Mouse (Mus musculus) v-Abl transformed pro-B cells (cell line): ENCODE results near the gene Memo1.

ENCODE experiments used
- in situ Hi-C, 2 experiments: fragments of 400-800 bp; cut with MboI; formaldehyde crosslinking; loops; one replicate each; pipeline ENCODE4 v1.15.1; 2025; ENCODE audit not compliant: unreplicated experiment in 2 of 2

The Memo1 gene

GRCm38 (mm10) chr17:74295026-74295970, at the start of gene Memo1:
Gene Memo1, minus strand, starts transcription at chr17:74295521.
- in situ Hi-C loops, result loop anchor here (5.0 to 10.0 kb wide), 5 partner anchors 160 to 990 kb away; partner anchors contain the start of gene Xdh (in 2 of the 2)

- in situ Hi-C loops, result loop anchor here (25.0 kb wide), 1 partner anchor 671 kb away; the partner anchor contains the start of gene Ltbp1 (in 2 of the 2)
Observed at GRCm38 (mm10) chr17:74341151-74341550, 45.8 kb upstream of the Memo1 start.

- in situ Hi-C loops, result loop anchor here (25.0 kb wide), 1 partner anchor 673 kb away; the partner anchor contains the start of gene Ltbp1 (in 2 of the 2)
Observed at GRCm38 (mm10) chr17:74338937-74339804, 43.9 kb upstream of the Memo1 start, which contains the start of gene Spast. Gene Spast, plus strand, starts transcription at chr17:74338987.

- in situ Hi-C loops, result loop anchor here (25.0 kb wide), 1 partner anchor 674 kb away; the partner anchor contains the start of gene Ltbp1 (in 2 of the 2)
Observed at GRCm38 (mm10) chr17:74338225-74338931, 43.1 kb upstream of the Memo1 start.

GRCm38 (mm10) chr17:74331049-74331676, 35.8 kb upstream of the Memo1 start:
- in situ Hi-C loops, result loop anchor here (25.0 kb wide), 1 partner anchor 681 kb away; the partner anchor contains the start of gene Ltbp1 (in 2 of the 2)

- in situ Hi-C loops, result loop anchor here (25.0 kb wide), 1 partner anchor 684 kb away; the partner anchor contains the start of gene Ltbp1 (in 2 of the 2)
Observed at GRCm38 (mm10) chr17:74328146-74328545, 32.8 kb upstream of the Memo1 start.

- in situ Hi-C loops, result loop anchor here (25.0 kb wide), 1 partner anchor 685 kb away; the partner anchor contains the start of gene Ltbp1 (in 2 of the 2)
Observed at GRCm38 (mm10) chr17:74327195-74327594, 31.9 kb upstream of the Memo1 start.

- in situ Hi-C loops, result loop anchor here in 1 of 2 experiments (25.0 kb wide), 2 partner anchors 1213 to 1487 kb away; partner anchors contain the start of gene Ypel5
Observed at GRCm38 (mm10) chr17:74323844-74324243, 28.5 kb upstream of the Memo1 start, which contains the start of gene Dpy30. Gene Dpy30, minus strand, starts transcription at chr17:74323944.

GRCm38 (mm10) chr17:74322400-74323054, 27.2 kb upstream of the Memo1 start:
- in situ Hi-C loops, result loop anchor here in 1 of 2 experiments (25.0 kb wide), 2 partner anchors 1215 to 1485 kb away; partner anchors contain the start of gene Ypel5

GRCm38 (mm10) chr17:74318721-74319120, 23.4 kb upstream of the Memo1 start:
- in situ Hi-C loops, result loop anchor here in 1 of 2 experiments (25.0 kb wide), 2 partner anchors 1219 to 1481 kb away; partner anchors contain the start of gene Ypel5

- in situ Hi-C loops, result loop anchor here in 1 of 2 experiments (25.0 kb wide), 2 partner anchors 1221 to 1479 kb away; partner anchors contain the start of gene Ypel5
Observed at GRCm38 (mm10) chr17:74316309-74316863, 21.1 kb upstream of the Memo1 start.

GRCm38 (mm10) chr17:74315445-74316308, 20.4 kb upstream of the Memo1 start:
- in situ Hi-C loops, result loop anchor here in 1 of 2 experiments (25.0 kb wide), 2 partner anchors 1222 to 1478 kb away; partner anchors contain the start of gene Ypel5

- in situ Hi-C loops, result loop anchor here (5.0 to 25.0 kb wide), 5 partner anchors 289 to 1469 kb away; partner anchors contain the start of gene Ypel5 (in 1 of the 2)
Observed at GRCm38 (mm10) chr17:74306021-74306420, 10.7 kb upstream of the Memo1 start.

- in situ Hi-C loops, result loop anchor here (5.0 to 25.0 kb wide), 5 partner anchors 288 to 1468 kb away; partner anchors contain the start of gene Ypel5 (in 1 of the 2)
Observed at GRCm38 (mm10) chr17:74305616-74306015, 10.3 kb upstream of the Memo1 start.

- in situ Hi-C loops, result loop anchor here (10.0 to 25.0 kb wide), 4 partner anchors 409 to 1467 kb away; partner anchors contain the start of gene Ypel5 (in 1 of the 2)
Observed at GRCm38 (mm10) chr17:74304060-74304459, 8.7 kb upstream of the Memo1 start.

GRCm38 (mm10) chr17:74300089-74300488, 4.8 kb upstream of the Memo1 start:
- in situ Hi-C loops, result loop anchor here (10.0 to 25.0 kb wide), 4 partner anchors 405 to 1463 kb away; partner anchors contain the start of gene Ypel5 (in 1 of the 2)
